Mouse (Mus musculus): ENCODE measurements around the gene Fam129a.

DNA sequence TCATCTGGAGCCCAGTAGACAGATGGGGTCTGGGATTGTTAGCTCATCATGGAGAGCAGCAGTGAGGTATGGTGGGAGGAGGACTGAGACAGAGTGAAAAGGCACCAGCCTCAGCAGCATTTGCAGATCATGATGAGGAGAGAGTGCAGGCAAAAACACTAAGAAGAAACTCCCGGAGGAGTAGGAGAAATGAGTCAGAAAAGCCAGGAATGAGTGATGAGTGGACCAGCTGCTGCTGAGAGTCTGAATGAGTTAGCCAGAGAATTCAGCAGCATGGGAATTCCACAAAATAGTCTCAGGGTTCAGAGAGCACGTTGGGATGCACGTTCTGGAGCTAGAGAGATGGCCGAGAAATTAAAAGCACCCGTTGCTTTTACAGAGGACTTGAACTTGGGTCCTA lies 67.4 kb downstream of the Fam129a start:
- no peak for TF ChIP-seq CTCF (IDR thresholded peaks at IDR 0.05; ENCODE audit: insufficient read depth, low read length)
- TF ChIP-seq POLR2A (IDR thresholded peaks at IDR 0.05; ENCODE audit: borderline replicate concordance, extremely low read depth, low read depth, low read length): no peak
